Mouse (Mus musculus) ES-E14 (cell line): ENCODE measurements around the gene Gramd1b.

ENCODE experiments used
- CHD2 ChIP-seq: IDR thresholded peaks from 2 replicates; pipeline ENCODE4 v1.6.1; 2014; ENCODE audit warnings: mild to moderate bottlenecking, low read depth, low read length, inconsistent platforms
- HCFC1 ChIP-seq: IDR thresholded peaks from 2 replicates; pipeline ENCODE4 v1.6.1; 2012; ENCODE audit warnings: low read length, inconsistent platforms, borderline replicate concordance; ENCODE audit not compliant: insufficient read depth
- MAFK ChIP-seq: IDR thresholded peaks from 2 replicates; pipeline ENCODE4 v1.6.1; 2014; ENCODE audit warnings: mild to moderate bottlenecking, low read depth, low read length, inconsistent platforms; ENCODE audit not compliant: insufficient read depth

- TF ChIP-seq CHD2 (no peak), HCFC1 (no peak), MAFK (no peak)
Measured at GRCm38 (mm10) chr9:40349554-40349953, 181.6 kb downstream of the Gramd1b start.
